Mouse (Mus musculus) layer of hippocampus, postnatal 25 days (tissue): ENCODE measurements around the gene Olfr786. TPM values are rescaled to one million over a fixed set of nuclear protein-coding genes. Genes with fewer than 3 reads are reported as not detected.

ENCODE experiments used
- DNase-seq, 2 experiments: peaks; one replicate each; pipeline ENCODE4 v3.0.0; 2022; ENCODE audit warnings: mixed read lengths in 2 of 2, low spot score in 1 of 2; ENCODE audit errors: extremely low spot score in 1 of 2
- total RNA-seq, 2 experiments: library from RNA; stranded (reverse); gene quantifications; 2 replicates each; pipeline ENCODE4 v1.2.3; 2021

Olfr786 gene
- not detected for total RNA-seq

GRCm38 (mm10) chr10:129427006-129427405, at the start of gene Olfr786:
Gene Olfr786, plus strand, starts transcription at chr10:129427306.
- DNase-seq, result no peak

- no peak for DNase-seq
Measured at GRCm38 (mm10) chr10:129383783-129384182, 43.3 kb upstream of the Olfr786 start, which contains the start of gene Olfr784. Gene Olfr784, plus strand, starts transcription at chr10:129384083.

GRCm38 (mm10) chr10:129400892-129401291, 26.2 kb upstream of the Olfr786 start:
- DNase-seq, result no peak

GRCm38 (mm10) chr10:129405126-129405525, 22.0 kb upstream of the Olfr786 start, which contains the start of gene Olfr785:
Gene Olfr785, plus strand, starts transcription at chr10:129405426.
- no peak for DNase-seq

- DNase-seq, result no peak
Measured at GRCm38 (mm10) chr10:129461562-129461961, 34.5 kb downstream of the Olfr786 start, which contains the start of gene Olfr787. Gene Olfr787, plus strand, starts transcription at chr10:129461862.

GRCm38 (mm10) chr10:129470698-129471097, 43.6 kb downstream of the Olfr786 start, which contains the start of gene Olfr788:
Gene Olfr788, plus strand, starts transcription at chr10:129470998.
- no peak for DNase-seq

GRCm38 (mm10) chr10:129473256-129473655, 46.1 kb downstream of the Olfr786 start:
- no peak for DNase-seq

GRCm38 (mm10) chr10:129473723-129474122, 46.6 kb downstream of the Olfr786 start:
- no peak for DNase-seq

- DNase-seq, result no peak
Measured at GRCm38 (mm10) chr10:129484452-129484851, 57.3 kb downstream of the Olfr786 start, which contains the start of gene Olfr789. Gene Olfr789, plus strand, starts transcription at chr10:129484752.

Other genes with a start within 250 kb of the Olfr786 start
- gene Olfr772, start 249.4 kb upstream of the Olfr786 start, total RNA-seq, result not detected
- gene Olfr773, start 239.9 kb upstream of the Olfr786 start, total RNA-seq, result not detected
- gene Olfr774, start 191.1 kb upstream of the Olfr786 start, total RNA-seq, result not detected
- not detected for gene Olfr775, start 178.9 kb upstream of the Olfr786 start, total RNA-seq
- gene Olfr776, start 168.2 kb upstream of the Olfr786 start, total RNA-seq, result not detected
- not detected for gene Olfr777, start 155.8 kb upstream of the Olfr786 start, total RNA-seq
- not detected for gene Olfr780, start 109.2 kb upstream of the Olfr786 start, total RNA-seq
- not detected for gene Olfr781, start 98.5 kb upstream of the Olfr786 start, total RNA-seq
- not detected for gene Olfr782, start 78.5 kb upstream of the Olfr786 start, total RNA-seq
- under 1 TPM in 1 of 2 experiments, not detected in 1; 0.31 TPM for gene Olfr784, start 43.2 kb upstream of the Olfr786 start, total RNA-seq
- not detected for gene Olfr785, start 21.9 kb upstream of the Olfr786 start, total RNA-seq
- not detected for gene Olfr787, start 34.6 kb downstream of the Olfr786 start, total RNA-seq
- gene Olfr788, start 43.7 kb downstream of the Olfr786 start, total RNA-seq, result not detected
- gene Olfr789, start 57.4 kb downstream of the Olfr786 start, total RNA-seq, result not detected
- gene Olfr790, start 71.2 kb downstream of the Olfr786 start, total RNA-seq, result not detected
- gene Olfr791, start 94.5 kb downstream of the Olfr786 start, total RNA-seq, result not detected
- not detected for gene Olfr792, start 111.9 kb downstream of the Olfr786 start, total RNA-seq
- not detected for gene Olfr794, start 140.3 kb downstream of the Olfr786 start, total RNA-seq
- not detected for gene Olfr796, start 185.3 kb downstream of the Olfr786 start, total RNA-seq
- gene Olfr798, start 200.6 kb downstream of the Olfr786 start, total RNA-seq, result not detected
- not detected for gene Olfr799, start 210.2 kb downstream of the Olfr786 start, total RNA-seq
- gene Olfr800, start 230.4 kb downstream of the Olfr786 start, total RNA-seq, result not detected
- not detected for gene Olfr801, start 246.6 kb downstream of the Olfr786 start, total RNA-seq